Mouse (Mus musculus): ENCODE results near the gene 2310057J18Rik. TPM values are rescaled to one million over a fixed set of nuclear protein-coding genes. Genes with fewer than 3 reads are reported as not detected.
"Not testable (repeated sequence)": the region's sequence is repeated elsewhere in the genome, so short reads cannot be mapped to it uniquely, and the experiment has no call there.

The 2310057J18Rik gene
- polyA plus RNA-seq (2012; rRNA removed), result not detected in 2 replicates

- no peak for DNase-seq (ENCODE audit: low read depth)
Observed at GRCm38 (mm10) chr10:28986203-28986602, at the start of gene 2310057J18Rik. 2310057J18Rik (minus strand) TSS chr10:28986303.

GRCm38 (mm10) chr10:29029960-29030359, 43.9 kb upstream of the 2310057J18Rik start:
- not testable (repeated sequence) for DNase-seq (ENCODE audit: low read depth)

More at GRCm38 (mm10) chr10:28986203-28986602, at the start of gene 2310057J18Rik:
- no peak for TF ChIP-seq CTCF (IDR thresholded peaks at IDR 0.05; ENCODE audit: borderline replicate concordance, extremely low read depth, insufficient read depth, insufficient read length)
- no peak for TF ChIP-seq POLR2A (IDR thresholded peaks at IDR 0.05; ENCODE audit: borderline replicate concordance, extremely low read depth, insufficient read depth, insufficient read length, poor library complexity, severe bottlenecking)

GRCm38 (mm10) chr10:29019496-29020270, 33.6 kb upstream of the 2310057J18Rik start:
- no peak for TF ChIP-seq CTCF (IDR thresholded peaks at IDR 0.05; ENCODE audit: borderline replicate concordance, extremely low read depth, insufficient read depth, insufficient read length)
- TF ChIP-seq POLR2A (IDR thresholded peaks at IDR 0.05; ENCODE audit: borderline replicate concordance, extremely low read depth, insufficient read depth, insufficient read length, poor library complexity, severe bottlenecking), result no peak
- no peak for DNase-seq (ENCODE audit: low read depth)

- DNase-seq (ENCODE audit: low read depth), result no peak
Observed at GRCm38 (mm10) chr10:28997776-28998175, 11.7 kb upstream of the 2310057J18Rik start.

GRCm38 (mm10) chr10:28988990-28989389, 2.9 kb upstream of the 2310057J18Rik start:
- TF ChIP-seq CTCF (IDR thresholded peaks at IDR 0.05; ENCODE audit: borderline replicate concordance, extremely low read depth, insufficient read depth, insufficient read length) (no peak), POLR2A (IDR thresholded peaks at IDR 0.05; ENCODE audit: borderline replicate concordance, extremely low read depth, insufficient read depth, insufficient read length, poor library complexity, severe bottlenecking) (no peak)
- no peak for DNase-seq (ENCODE audit: low read depth)

More at GRCm38 (mm10) chr10:28997776-28998175, 11.7 kb upstream of the 2310057J18Rik start:
- TF ChIP-seq POLR2A (IDR thresholded peaks at IDR 0.05; ENCODE audit: borderline replicate concordance, extremely low read depth, insufficient read depth, insufficient read length, poor library complexity, severe bottlenecking), result no peak
- TF ChIP-seq CTCF (IDR thresholded peaks at IDR 0.05; ENCODE audit: borderline replicate concordance, extremely low read depth, insufficient read depth, insufficient read length), result no peak

- no peak for TF ChIP-seq CTCF (IDR thresholded peaks at IDR 0.05; ENCODE audit: borderline replicate concordance, extremely low read depth, insufficient read depth, insufficient read length)
- no peak for DNase-seq (ENCODE audit: low read depth)
Observed at GRCm38 (mm10) chr10:28968189-28968588, 17.9 kb downstream of the 2310057J18Rik start.

GRCm38 (mm10) chr10:28955138-28955537, 31.0 kb downstream of the 2310057J18Rik start:
- peak; percentile 74 for DNase-seq (ENCODE audit: low read depth)
- peak; percentile 81; the same call in 1 of the 2 replicates for TF ChIP-seq CTCF (IDR thresholded peaks at IDR 0.05; ENCODE audit: borderline replicate concordance, extremely low read depth, insufficient read depth, insufficient read length)
- no peak for TF ChIP-seq POLR2A (IDR thresholded peaks at IDR 0.05; ENCODE audit: borderline replicate concordance, extremely low read depth, insufficient read depth, insufficient read length, poor library complexity, severe bottlenecking)

GRCm38 (mm10) chr10:28954515-28954914, 31.6 kb downstream of the 2310057J18Rik start:
- DNase-seq (ENCODE audit: low read depth), result no peak
- no peak for TF ChIP-seq POLR2A (IDR thresholded peaks at IDR 0.05; ENCODE audit: borderline replicate concordance, extremely low read depth, insufficient read depth, insufficient read length, poor library complexity, severe bottlenecking)

Other genes with a start within 250 kb of the 2310057J18Rik start
- gene Soga3, start 157.5 kb upstream of the 2310057J18Rik start, polyA plus RNA-seq (2012; rRNA removed), result 79.8 and 102 TPM in 2 replicates
- gene Gm49353, start 212.7 kb upstream of the 2310057J18Rik start, polyA plus RNA-seq (2012; rRNA removed), result 8.7 and 19.1 TPM in 2 replicates
- 55.9 and 70.9 TPM in 2 replicates for gene 9330159F19Rik, start 225.3 kb upstream of the 2310057J18Rik start, polyA plus RNA-seq (2012; rRNA removed)

Measured in brain, embryonic 14.5 days (tissue).